Mouse (Mus musculus) CH12.LX (cell line): ENCODE data around the gene Tmem117. TPM values are rescaled to one million over a fixed set of nuclear protein-coding genes. Genes with fewer than 3 reads are reported as not detected.

Experiments
- DNase-seq: peaks from one replicate; pipeline ENCODE4 v3.0.0-alpha.2; 2013; ENCODE audit errors: extremely low read depth
- H3K27ac ChIP-seq: 2 replicates; pipeline ENCODE4 v1.5.1; 2012; ENCODE audit warnings: low read depth, mild to moderate bottlenecking, control low read depth, moderate library complexity; ENCODE audit not compliant: insufficient read depth
- H3K27me3 ChIP-seq: replicated peaks from 2 replicates; pipeline ENCODE3; 2012; ENCODE audit warnings: inconsistent platforms
- H3K36me3 ChIP-seq, 2 experiments: replicated peaks in 1 of 2; 2 replicates each; pipeline versions ENCODE3 to v1.6.1; 2012; ENCODE audit warnings: inconsistent platforms in 1 of 2, low read length in 1 of 2, mild to moderate bottlenecking in 1 of 2, mixed read lengths in 1 of 2, moderate library complexity in 1 of 2; ENCODE audit not compliant: control insufficient read depth in 1 of 2, insufficient read depth in 1 of 2
- H3K4me1 ChIP-seq, 2 experiments: 2 replicates each; pipeline ENCODE4 v1.6.1; 2012; ENCODE audit warnings: inconsistent platforms in 1 of 2, moderate library complexity in 1 of 2; ENCODE audit not compliant: insufficient read depth in 2 of 2, control insufficient read depth in 1 of 2
- H3K4me2 ChIP-seq: 2 replicates; pipeline ENCODE4 v1.6.1; 2012; ENCODE audit warnings: low read depth, mild to moderate bottlenecking, control low read depth; ENCODE audit not compliant: poor library complexity, insufficient read depth, severe bottlenecking
- H3K4me3 ChIP-seq, 3 experiments: fragments of 150-350 bp in 1 of 3; sonication (generic) in 1 of 3; replicated peaks in 1 of 3; 2 replicates each; pipeline versions ENCODE3 to v1.5.1; 2011 to 2012; ENCODE audit warnings: low read depth in 2 of 3, low read length in 2 of 3, mild to moderate bottlenecking in 2 of 3, moderate library complexity in 2 of 3, control low read depth in 1 of 3, improper control_type of control experiment in 1 of 3, inconsistent platforms in 1 of 3, mixed read lengths in 1 of 3; ENCODE audit not compliant: poor library complexity in 1 of 3
- H3K79me2 ChIP-seq: replicated peaks from 2 replicates; pipeline ENCODE4 v1.6.1; 2012; ENCODE audit warnings: mild to moderate bottlenecking, moderate library complexity; ENCODE audit not compliant: control insufficient read depth, poor library complexity, insufficient read depth, severe bottlenecking; ENCODE audit errors: extremely low read depth
- H3K9ac ChIP-seq: 2 replicates; pipeline ENCODE4 v1.6.1; 2012; ENCODE audit warnings: low read depth, mild to moderate bottlenecking, control low read depth, moderate library complexity; ENCODE audit not compliant: insufficient read depth
- H3K9me3 ChIP-seq: replicated peaks from 2 replicates; pipeline ENCODE3; 2012; ENCODE audit warnings: low read length, inconsistent platforms, mixed read lengths
- CHD2 ChIP-seq: IDR thresholded peaks from 2 replicates; pipeline ENCODE4 v1.6.1; 2011; ENCODE audit warnings: low read length, improper control_type of control experiment
- CTCF ChIP-seq, 2 experiments: IDR thresholded peaks in 1 of 2; conservative IDR thresholded peaks in 1 of 2; 2 replicates each; pipeline ENCODE4 v1.5.1; 2011 to 2012; ENCODE audit warnings: low read depth in 2 of 2, low read length in 2 of 2, improper control_type of control experiment in 1 of 2, inconsistent platforms in 1 of 2, mild to moderate bottlenecking in 1 of 2, moderate library complexity in 1 of 2
- ELF1 ChIP-seq: IDR thresholded peaks from 2 replicates; pipeline ENCODE4 v1.6.1; 2014; ENCODE audit warnings: low read depth, mild to moderate bottlenecking, inconsistent platforms, low read length, improper control_type of control experiment
- EP300 ChIP-seq: IDR thresholded peaks from 2 replicates; pipeline ENCODE4 v1.6.1; 2011; ENCODE audit warnings: low read length, improper control_type of control experiment
- GABPA ChIP-seq: IDR thresholded peaks from 2 replicates; pipeline ENCODE4 v1.6.1; 2012; ENCODE audit warnings: low read depth, low read length, improper control_type of control experiment, inconsistent platforms; ENCODE audit not compliant: insufficient replicate concordance
- JUND ChIP-seq: conservative IDR thresholded peaks from 2 replicates; pipeline ENCODE4 v1.6.1; 2011; ENCODE audit warnings: low read depth, low read length, improper control_type of control experiment
- MAX ChIP-seq: IDR thresholded peaks from 2 replicates; pipeline ENCODE4 v1.6.1; 2011; ENCODE audit warnings: low read length, improper control_type of control experiment
- MAZ ChIP-seq: IDR thresholded peaks from 2 replicates; pipeline ENCODE4 v1.6.1; 2012; ENCODE audit warnings: low read depth, mild to moderate bottlenecking, inconsistent platforms, low read length, improper control_type of control experiment, moderate library complexity
- MEF2A ChIP-seq: IDR thresholded peaks from 2 replicates; pipeline ENCODE4 v1.6.1; 2014; ENCODE audit warnings: low read depth, mild to moderate bottlenecking, inconsistent platforms, low read length, improper control_type of control experiment, borderline replicate concordance
- MXI1 ChIP-seq: IDR thresholded peaks from 2 replicates; pipeline ENCODE4 v1.6.1; 2011; ENCODE audit warnings: mild to moderate bottlenecking, low read depth, low read length, improper control_type of control experiment
- NELFE ChIP-seq: IDR thresholded peaks from 2 replicates; pipeline ENCODE4 v1.6.1; 2011; ENCODE audit warnings: low read depth, low read length, improper control_type of control experiment
- NRF1 ChIP-seq: IDR thresholded peaks from 2 replicates; pipeline ENCODE4 v1.6.1; 2014; ENCODE audit warnings: low read depth, mild to moderate bottlenecking, inconsistent platforms, low read length, improper control_type of control experiment, moderate library complexity
- POLR2A ChIP-seq: IDR thresholded peaks from 2 replicates; pipeline ENCODE4 v1.6.1; 2011; ENCODE audit warnings: low read depth, mild to moderate bottlenecking, improper control_type of control experiment, low read length
- POLR2AphosphoS2 ChIP-seq: IDR thresholded peaks from 2 replicates; pipeline ENCODE4 v1.6.1; 2011; ENCODE audit warnings: low read depth, low read length, improper control_type of control experiment
- RCOR1 ChIP-seq: conservative IDR thresholded peaks from 2 replicates; pipeline ENCODE4 v1.6.1; 2012; ENCODE audit warnings: low read depth, mild to moderate bottlenecking, inconsistent platforms, low read length, improper control_type of control experiment
- TBP ChIP-seq: conservative IDR thresholded peaks from 2 replicates; pipeline ENCODE4 v1.6.1; 2011; ENCODE audit warnings: low read depth, low read length, improper control_type of control experiment
- TCF12 ChIP-seq: IDR thresholded peaks from 2 replicates; pipeline ENCODE4 v1.6.1; 2014; ENCODE audit warnings: low read depth, mild to moderate bottlenecking, inconsistent platforms, low read length, improper control_type of control experiment
- UBTF ChIP-seq: IDR thresholded peaks from 2 replicates; pipeline ENCODE4 v1.6.1; 2012; ENCODE audit warnings: low read depth, mild to moderate bottlenecking, inconsistent platforms, low read length, improper control_type of control experiment, moderate library complexity
- USF2 ChIP-seq: conservative IDR thresholded peaks from 2 replicates; pipeline ENCODE4 v1.6.1; 2011; ENCODE audit warnings: low read depth, low read length, improper control_type of control experiment
- ZC3H11A ChIP-seq: IDR thresholded peaks from 2 replicates; pipeline ENCODE4 v1.6.1; 2012; ENCODE audit warnings: low read depth, mild to moderate bottlenecking, inconsistent platforms, low read length, improper control_type of control experiment
- ZNF384 ChIP-seq: IDR thresholded peaks from 2 replicates; pipeline ENCODE4 v1.6.1; 2012; ENCODE audit warnings: low read depth, low read length, improper control_type of control experiment, inconsistent platforms
- dilution Hi-C: fragments of 300-500 bp; cut with MboI; formaldehyde crosslinking; loops from 2 replicates; pipeline ENCODE4 v1.14.3; 2020; ENCODE audit warnings: low sequenced_read_pairs; ENCODE audit not compliant: extremely low pct_unique_long_range_greater_than_20kb, extremely low pct_ligation_motif_present
- in situ Hi-C: fragments of 300-500 bp; cut with MboI; formaldehyde crosslinking; loops from 3 replicates; pipeline ENCODE4 v1.14.3; 2019; ENCODE audit warnings: low sequenced_read_pairs, low pct_ligation_motif_present, low pct_unique_long_range_greater_than_20kb, mixed read lengths
- polyA plus RNA-seq: library from polyadenylated mRNA; unstranded; fragments of >175 nt; gene quantifications from 2 replicates; pipeline ENCODE4 v1.2.1, GENCODE M21; 2012; ENCODE audit warnings: low read depth; ENCODE audit not compliant: insufficient read length
- total RNA-seq, 2 experiments: library from RNA; depleted of rRNA; stranded (reverse); fragments of 300-350 nt in 1 of 2; fragments of >200 nt in 1 of 2; gene quantifications; 2 replicates each; pipeline ENCODE4 v1.2.3; 2012 to 2014

Gene Tmem117
- total and polyA plus RNA-seq, 3 experiments: not detected

DNA sequence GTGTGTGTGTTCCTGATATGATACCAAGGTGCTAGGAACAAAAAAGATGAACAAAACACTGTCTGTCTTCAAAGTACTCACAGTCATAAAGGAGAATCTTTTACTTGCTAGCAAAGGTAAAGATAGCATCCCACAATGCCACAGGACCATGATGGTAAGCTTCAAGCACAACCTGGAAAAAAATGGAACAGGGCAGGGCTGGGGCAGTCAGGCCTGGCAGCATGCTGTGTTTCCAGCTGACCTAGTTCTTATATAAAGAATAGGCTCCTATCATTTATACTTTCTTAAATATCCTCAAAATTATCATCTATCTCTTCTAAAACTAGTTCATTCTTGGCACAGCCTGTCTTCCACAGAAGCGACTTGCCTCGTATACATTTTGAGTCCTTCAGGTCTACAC lies 418.5 kb downstream of the Tmem117 start:
- in situ Hi-C loops (no loop called here), dilution Hi-C loops (no loop called here)
- Histone ChIP-seq H3K27ac (no peak overlapping the region), H3K79me2 (no peaks in the 10 kb centered on the region), H3K4me1 (no peaks in the 10 kb centered on the region), H3K9ac (no peak overlapping the region), H3K27me3 (no peaks in the 10 kb centered on the region), H3K36me3 (no peaks in the 10 kb centered on the region), H3K4me3 (no peak overlapping the region), H3K9me3 (peaks cover 57% of the 10 kb centered on the region), H3K4me2 (no peak overlapping the region)
- DNase-seq: no peak
- TF ChIP-seq ZNF384 (no peak), TCF12 (no peak), MXI1 (no peak), POLR2A (no peak), CHD2 (no peak), CTCF (conservative IDR thresholded peaks at IDR 0.05 in 1 of 2, IDR thresholded peaks at IDR 0.05 in 1 of 2; ENCODE audit: low read depth in 2 of 2, low read length in 2 of 2) (no peak), NRF1 (no peak), JUND (no peak), POLR2AphosphoS2 (no peak), MAZ (no peak), ELF1 (no peak), ZC3H11A (no peak), UBTF (no peak)

DNA sequence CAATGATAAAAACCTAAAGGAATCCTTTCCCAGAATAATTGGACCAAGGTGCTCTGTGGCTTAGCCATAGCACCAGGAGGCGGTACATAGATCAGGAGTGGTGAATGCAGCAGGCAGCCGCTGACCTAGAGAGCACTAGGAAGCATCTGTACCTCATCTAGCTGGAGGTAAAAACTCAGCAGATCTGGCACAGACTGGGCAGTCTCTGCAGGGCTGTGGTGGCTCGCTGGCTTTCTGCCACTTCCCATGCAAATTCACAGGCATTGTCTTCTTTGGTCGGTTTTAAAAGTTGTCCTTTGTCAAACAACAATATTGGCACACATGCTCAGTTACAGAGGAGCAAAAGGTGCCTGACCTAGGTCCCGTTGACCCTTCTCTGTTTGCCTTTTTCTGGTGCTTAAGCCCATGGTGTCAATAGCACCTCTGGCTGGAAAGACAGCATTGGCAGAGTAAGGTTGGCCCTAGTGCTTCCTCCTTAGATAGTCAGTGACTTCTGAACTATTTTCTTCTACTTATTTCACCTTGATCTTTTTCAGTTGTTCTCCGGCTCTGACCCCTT lies 420.2 kb downstream of the Tmem117 start:
- Histone ChIP-seq H3K4me2 (no peak overlapping the region), H3K9ac (no peak overlapping the region), H3K36me3 (no peaks in the 10 kb centered on the region), H3K4me3 (no peak overlapping the region), H3K9me3 (peaks cover 51% of the 10 kb centered on the region), H3K27me3 (no peaks in the 10 kb centered on the region), H3K27ac (no peak overlapping the region), H3K4me1 (no peaks in the 10 kb centered on the region), H3K79me2 (no peaks in the 10 kb centered on the region)
- no peak for DNase-seq
- in situ Hi-C loops: no loop called here
- dilution Hi-C loops: no loop called here
- TF ChIP-seq TBP (no peak), USF2 (no peak), MAZ (no peak), EP300 (no peak), MEF2A (no peak), NELFE (no peak), NRF1 (no peak), ZC3H11A (no peak), GABPA (no peak), TCF12 (no peak), MAX (no peak), RCOR1 (no peak)
